Mouse (Mus musculus) adrenal gland, postnatal 14 days (tissue): ENCODE results near the gene Tmem216. TPM values are rescaled to one million over a fixed set of nuclear protein-coding genes. Genes with fewer than 3 reads are reported as not detected.

ENCODE experiments used
- DNase-seq: peaks from one replicate; pipeline ENCODE4 v3.0.0; 2021; ENCODE audit warnings: mixed read lengths
- long read RNA-seq, 2 experiments: library from polyadenylated mRNA; stranded (forward); transcript quantifications; one replicate each; pipeline ENCODE4 v2.0.0; 2021
- total RNA-seq: library from RNA; stranded (reverse); gene quantifications from 2 replicates; pipeline ENCODE4 v1.2.3, GENCODE M21; 2021

Gene Tmem216
- total RNA-seq: 12.1 and 12.8 TPM in 2 replicates
- long read RNA-seq, experiment 1, transcript Tmem216-206 (5 exons, 927 nt): major isoform, 6 of 16 reads
- long read RNA-seq, experiment 1, partial matches to known transcripts: 0 of 16 reads
- long read RNA-seq, experiment 1, other reads (novel, unspliced or antisense): 6 of 16 reads
- long read RNA-seq, experiment 2, partial matches to known transcripts: 0 of 11 reads
- long read RNA-seq, experiment 2, other reads (novel, unspliced or antisense): 6 of 11 reads

DNA sequence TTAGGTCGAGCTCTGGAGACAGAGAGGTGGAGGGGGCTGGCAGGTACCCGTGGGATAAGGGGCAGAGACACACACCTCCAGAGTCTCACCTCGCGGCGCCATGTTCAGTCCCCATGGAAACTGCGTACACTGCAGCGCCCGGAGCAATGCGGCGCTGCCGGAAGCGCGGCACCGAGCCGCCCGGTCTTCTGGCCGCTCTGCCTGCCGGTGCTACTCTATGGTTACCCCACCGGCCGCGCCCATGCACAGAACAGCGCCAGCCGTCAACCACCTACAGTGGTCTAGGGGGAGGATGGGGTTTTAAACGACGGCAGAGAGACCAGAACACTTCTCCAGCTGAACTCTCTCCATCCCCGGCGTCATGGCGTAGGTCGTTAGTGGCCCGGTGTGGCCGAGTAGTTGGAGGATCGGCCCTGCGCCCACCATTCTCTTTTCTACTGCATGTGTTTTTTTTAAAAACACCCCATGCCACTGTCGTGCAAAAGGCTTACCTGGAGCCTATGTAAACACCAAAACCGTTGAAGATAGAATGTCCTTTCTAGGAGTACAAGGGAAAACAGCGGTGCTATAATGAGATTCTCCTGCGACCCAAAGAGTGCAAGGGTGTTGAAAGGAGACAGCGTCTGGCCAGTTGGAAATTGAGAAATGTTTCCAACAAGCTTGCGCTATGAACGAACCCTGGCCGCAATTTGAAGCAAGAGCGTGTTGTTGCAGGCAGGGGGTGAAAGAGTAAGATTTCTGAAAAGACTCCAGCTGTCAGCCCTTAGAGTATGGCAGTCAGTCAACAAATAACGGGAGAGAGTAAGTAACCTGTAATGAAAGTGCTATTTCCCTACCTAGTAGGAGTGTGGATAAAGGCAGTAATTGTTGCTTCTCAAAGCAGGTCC, at the start of gene Tmem216:
TSS of gene Tmem216 (minus strand) at position 615 of the 887 bp plus-strand sequence.
- peak; percentile 92 for DNase-seq

DNA sequence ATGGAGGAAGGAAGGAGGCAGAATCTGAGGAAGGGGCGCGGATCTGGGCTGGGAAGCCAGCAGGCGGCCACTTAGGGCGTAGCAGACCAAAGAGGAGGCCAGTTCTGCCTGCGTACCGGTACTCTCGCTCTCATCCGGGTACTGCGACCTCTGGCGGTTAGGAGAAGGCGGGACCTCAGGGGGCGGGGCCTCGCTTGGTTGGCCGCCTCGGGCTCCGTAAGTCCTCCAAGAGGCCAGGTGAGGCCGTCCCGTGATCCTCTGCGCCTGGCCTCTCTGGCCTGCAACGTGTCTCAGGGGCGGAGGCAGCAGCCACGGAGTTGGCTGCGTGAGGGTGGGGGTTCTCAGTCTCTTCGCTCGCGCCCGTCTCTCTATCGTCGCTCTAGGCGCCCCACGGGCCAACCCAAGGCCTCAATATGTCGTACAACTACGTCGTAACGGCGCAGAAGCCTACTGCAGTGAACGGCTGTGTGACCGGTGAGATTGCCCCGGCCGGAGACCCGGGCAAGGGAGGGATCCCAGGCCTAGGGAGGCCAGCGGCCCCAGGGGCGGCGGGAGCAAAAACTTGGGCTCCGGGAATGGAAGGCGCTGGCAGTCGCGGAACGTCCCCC, 49.4 kb upstream of the Tmem216 start, which contains the start of the genes Ddb1 and Tkfc:
TSS of gene Ddb1 (plus strand) at position 35 of the 608 bp plus-strand sequence.
TSS of gene Tkfc (minus strand) at position 362 of the 608 bp plus-strand sequence.
- peak; percentile 99 for DNase-seq

DNA sequence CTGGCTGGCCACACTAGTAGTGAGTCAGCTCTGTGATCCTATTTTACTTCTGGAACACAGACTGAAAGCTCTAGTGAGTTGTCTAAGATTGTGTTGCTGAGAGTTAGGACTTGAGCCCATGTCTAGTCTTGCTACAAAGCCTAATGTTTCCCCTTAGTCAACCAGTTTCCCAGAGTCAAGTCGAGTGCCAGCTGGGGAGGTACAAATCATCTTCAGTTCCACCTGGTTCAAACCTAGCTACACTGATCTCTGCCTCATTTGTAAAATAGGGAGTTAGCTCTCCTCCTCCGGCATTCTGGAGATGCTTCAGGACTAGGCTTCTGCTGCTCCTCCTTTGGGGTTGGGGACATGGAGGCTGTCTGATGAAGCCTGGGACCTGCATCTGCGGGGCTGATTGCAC, 48.5 kb upstream of the Tmem216 start:
- DNase-seq: no peak

DNA sequence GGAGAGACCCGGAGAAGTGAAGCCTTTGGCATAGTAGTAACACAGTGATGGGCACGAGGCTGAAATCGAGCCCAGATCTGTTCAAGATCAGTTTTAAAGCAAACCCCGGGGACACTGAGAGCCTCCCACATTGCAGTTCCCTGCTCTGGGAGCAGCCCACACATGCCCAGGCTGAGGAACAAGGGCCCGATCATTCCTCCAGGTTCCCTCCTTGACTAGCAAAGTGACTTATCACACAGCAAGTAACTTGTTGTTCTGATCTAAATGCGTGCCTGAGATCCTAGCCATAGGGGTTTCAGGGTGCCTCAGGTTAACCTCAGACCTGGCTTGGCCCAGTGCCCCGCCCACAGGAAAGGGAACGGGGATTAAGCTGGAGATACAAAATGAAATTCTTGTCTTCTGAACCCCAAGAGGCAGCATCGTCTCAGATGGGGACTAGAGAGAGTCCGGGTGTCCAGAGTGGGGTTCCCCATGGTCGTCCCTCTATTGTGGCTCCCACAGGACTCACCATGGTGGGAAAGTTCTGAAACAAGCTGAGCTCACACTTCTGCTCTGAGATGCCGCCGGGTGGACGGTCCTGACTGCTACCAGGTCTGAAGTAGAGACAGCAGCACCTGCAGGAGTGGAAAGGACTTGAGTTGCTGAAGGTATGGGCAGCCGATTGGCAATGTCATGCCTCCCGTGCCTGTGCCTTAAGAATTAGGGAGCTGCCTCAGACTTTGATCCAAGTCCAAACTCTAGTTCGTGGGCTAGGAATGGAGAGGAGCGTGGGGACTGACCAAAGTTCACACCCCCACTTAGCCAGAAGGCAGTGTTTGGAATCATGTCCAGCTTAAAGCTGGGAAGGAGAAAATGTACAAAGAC, 47.9 kb upstream of the Tmem216 start:
- no peak for DNase-seq

DNA sequence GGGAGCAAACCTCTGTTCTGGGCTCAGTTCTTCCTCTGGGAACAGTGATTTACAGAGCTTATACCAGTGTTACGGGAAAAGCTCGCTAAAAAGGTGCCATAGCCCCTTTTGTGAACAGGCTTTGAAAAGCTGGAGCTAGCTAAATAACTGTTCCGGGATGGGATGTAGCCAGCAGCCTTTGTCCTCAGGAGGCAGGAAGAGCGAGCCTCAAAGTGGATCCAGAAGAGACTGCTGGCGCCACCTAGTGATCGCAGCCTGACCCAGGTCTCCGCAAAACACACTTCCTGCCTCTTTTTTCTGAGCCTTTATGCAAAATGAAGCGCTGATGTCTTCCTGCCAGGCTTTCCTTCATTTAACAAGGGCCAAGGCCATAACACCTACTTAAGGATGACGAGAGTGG, 46.7 kb upstream of the Tmem216 start:
- DNase-seq: peak; percentile 93

DNA sequence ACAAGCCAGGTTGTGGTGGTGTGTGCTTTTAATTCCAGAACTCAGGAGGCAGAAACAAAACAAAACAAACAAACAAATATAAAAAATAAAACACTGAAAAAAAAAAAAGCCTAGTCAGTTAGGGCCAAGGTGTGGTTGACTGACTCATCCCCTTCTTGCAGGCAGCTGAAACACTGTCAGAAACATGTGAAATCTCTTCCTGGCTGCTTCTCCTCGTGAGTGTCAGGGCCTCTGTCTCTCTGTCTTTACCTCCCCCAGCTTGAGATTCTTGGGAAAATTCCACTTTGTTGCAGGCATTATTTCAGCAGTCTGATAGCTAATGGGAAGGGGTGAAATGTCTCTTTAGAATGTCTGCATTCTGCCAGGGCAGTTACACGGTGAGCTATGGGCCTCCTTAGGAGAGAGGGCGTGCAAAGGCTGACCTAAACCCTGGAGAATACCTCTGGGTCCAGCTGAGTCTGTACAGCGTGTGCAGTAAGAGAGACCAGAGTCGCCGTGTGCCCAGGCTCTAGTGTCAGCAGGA, 46.3 kb upstream of the Tmem216 start:
- no peak for DNase-seq

- DNase-seq: no peak
Measured at GRCm38 (mm10) chr19:10599648-10600047, 43.6 kb upstream of the Tmem216 start.

DNA sequence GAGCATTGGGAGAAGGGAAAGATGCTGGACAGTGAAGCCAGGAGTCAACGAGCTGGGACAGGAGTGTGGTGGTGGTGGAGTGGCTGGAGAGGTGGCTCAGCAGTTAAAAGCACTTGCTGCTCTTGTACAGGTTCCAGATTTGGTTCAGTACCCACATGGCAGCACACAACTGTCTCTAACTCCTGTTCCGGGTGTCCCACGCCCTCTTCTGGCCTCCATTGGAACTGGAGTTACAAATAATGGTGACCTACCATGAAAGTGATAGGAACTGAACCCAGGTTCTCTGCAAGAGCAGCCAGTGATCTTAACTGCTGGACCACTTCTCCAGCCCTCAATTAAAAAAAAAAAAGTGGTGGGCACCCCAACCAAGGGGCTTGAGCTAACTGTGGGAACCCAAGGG, 42.1 kb upstream of the Tmem216 start:
- peak; percentile 44 for DNase-seq

- no peak for DNase-seq
Measured at GRCm38 (mm10) chr19:10591659-10592377, 35.8 kb upstream of the Tmem216 start.

DNA sequence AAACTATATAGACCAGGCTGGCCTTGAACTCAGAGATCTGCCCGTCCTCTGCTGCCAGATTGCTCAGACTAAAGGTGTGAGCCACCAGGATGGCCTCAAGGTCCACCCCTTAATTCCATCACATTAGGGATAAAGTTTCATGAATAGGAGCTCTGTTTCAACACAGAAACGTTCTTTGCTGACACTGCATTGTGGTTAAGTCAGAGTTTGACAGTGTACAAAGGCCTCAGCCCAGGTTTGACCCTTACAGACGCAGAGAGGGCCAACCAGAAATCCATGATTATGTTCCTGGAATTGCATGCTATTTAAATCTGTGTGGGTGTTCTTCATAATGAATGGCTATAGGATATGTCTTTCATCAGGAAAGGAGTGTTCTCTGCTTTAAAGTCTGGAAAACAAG, 34.3 kb upstream of the Tmem216 start:
- no peak for DNase-seq

- DNase-seq: no peak
Measured at GRCm38 (mm10) chr19:10589127-10589857, 33.3 kb upstream of the Tmem216 start.

- DNase-seq: no peak
Measured at GRCm38 (mm10) chr19:10587231-10587630, 31.2 kb upstream of the Tmem216 start.

- DNase-seq: no peak
Measured at GRCm38 (mm10) chr19:10585112-10585511, 29.1 kb upstream of the Tmem216 start.

- DNase-seq: no peak
Measured at GRCm38 (mm10) chr19:10583550-10584146, 27.6 kb upstream of the Tmem216 start.

- no peak for DNase-seq
Measured at GRCm38 (mm10) chr19:10581984-10582383, 25.9 kb upstream of the Tmem216 start.

DNA sequence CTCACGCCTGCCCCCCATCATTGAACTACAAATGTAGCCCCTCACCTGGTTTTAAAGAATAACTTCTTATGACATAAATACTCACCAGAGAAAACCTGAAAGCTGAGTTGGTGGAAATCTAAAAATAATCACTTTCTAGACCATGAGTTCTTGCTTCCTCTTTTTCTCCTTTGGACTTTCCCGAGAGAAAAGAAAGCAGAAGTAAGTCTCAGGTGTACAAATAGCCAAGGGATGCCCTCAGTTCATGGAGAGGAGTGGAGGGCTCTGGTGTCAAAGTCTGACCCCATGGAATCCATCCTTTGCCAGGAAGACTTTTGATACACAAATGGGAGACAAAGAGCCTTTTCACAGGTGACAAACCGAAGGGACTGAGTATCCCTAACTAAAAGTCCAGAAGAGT, 24.7 kb upstream of the Tmem216 start:
- DNase-seq: no peak

DNA sequence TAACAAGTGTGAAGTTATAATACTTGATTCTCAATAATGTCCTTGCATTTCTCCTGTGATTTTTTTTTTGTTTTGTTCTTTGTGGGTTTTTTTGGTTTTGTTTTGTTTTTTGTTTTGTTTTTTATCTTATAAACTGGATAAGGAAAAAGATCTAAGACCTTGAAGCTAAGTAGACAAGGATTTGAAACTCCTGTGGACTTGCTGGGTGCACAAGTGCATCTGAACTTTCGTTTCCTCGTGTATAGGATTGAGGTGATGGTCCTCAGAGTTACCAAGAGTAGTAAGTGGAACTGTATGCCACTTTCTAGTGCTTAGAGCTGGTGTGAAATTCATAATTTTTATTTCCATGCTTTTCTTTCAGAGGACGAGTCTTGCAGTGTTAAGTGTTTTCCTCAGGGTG, 24.1 kb upstream of the Tmem216 start:
- no peak for DNase-seq

DNA sequence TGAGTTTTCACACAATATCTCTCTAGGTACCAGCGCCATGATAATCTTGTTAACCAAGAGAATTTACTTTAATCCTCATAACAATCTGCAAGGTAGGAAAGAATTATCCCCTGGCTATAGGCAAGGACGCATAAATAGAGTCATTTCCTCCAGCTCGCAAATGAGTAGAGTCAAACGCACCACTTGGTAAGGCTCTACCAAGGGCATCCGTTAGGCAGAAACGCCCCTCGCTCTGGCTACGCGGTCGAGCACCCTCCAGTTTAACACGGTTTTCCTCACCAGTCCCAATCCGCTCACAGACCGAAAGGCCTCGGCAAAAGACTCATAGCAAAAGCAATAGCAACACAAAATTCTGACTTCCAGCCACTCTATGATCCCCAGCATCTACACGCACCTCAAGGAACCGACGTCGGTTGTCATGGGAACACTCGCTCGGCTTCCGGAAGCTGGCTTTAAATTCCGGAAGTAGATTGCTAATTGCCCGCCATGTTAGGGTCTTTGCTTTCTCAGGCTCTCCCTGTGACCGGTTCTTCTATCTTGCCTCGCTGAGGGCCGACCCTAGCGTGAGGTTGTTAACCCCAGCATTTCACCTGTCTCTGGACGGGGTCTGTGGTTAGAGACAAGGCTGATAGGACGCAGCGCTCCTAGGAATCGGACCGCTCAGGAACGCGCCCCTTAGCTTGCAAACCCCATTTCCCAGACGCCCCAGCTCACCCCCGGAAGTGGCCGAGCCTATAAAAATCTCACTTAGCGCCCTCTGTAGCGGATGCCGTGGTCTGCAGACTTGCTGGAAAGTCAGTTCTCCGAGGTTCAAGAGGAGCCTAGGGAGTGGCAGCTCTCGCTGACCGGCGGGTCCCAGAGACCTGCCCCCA, 20.9 kb upstream of the Tmem216 start, which contains the start of the genes Cyb561a3 and Tmem138:
TSS of gene Cyb561a3 (plus strand) at position 483 of the 872 bp plus-strand sequence.
TSS of gene Tmem138 (minus strand) at position 673 of the 872 bp plus-strand sequence.
- DNase-seq: peak; percentile 95

- no peak for DNase-seq
Measured at GRCm38 (mm10) chr19:10569627-10570026, 13.6 kb upstream of the Tmem216 start.
